Mouse (Mus musculus) left cerebral cortex, adult 18-20 months (tissue): ENCODE measurements around the gene Prkcsh. TPM values are rescaled to one million over a fixed set of nuclear protein-coding genes. Genes with fewer than 3 reads are reported as not detected.

Experiments used
- DNase-seq, 2 experiments: peaks; one replicate each; pipeline ENCODE4 v3.0.0; 2021 to 2022; ENCODE audit warnings: low spot score in 2 of 2, mixed read lengths in 1 of 2
- total RNA-seq, 2 experiments: library from RNA; stranded (reverse); gene quantifications; 2 replicates each; pipeline ENCODE4 v1.2.3; 2021

Prkcsh gene
- total RNA-seq, 2 experiments from 2014 or later: 91.4 to 95.1 TPM

DNA sequence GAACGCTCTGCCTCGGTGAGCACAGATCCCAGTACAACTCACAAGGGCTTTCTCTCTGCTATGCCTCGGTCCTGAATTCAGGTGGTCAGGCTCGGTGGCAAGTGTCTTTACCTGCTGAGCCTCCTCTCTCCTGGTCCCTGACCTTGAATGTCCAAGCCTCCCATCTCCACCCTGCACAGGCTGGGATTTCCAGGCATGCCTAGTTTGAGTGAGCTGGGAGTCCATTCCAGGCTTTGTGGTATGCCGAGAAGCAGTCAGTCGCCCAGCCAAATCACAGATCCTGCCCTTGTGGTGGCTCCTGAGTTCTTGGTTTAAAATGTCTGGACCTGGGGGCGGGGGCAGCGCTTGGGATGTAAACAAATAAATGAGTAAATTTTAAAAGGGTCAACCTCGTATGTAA lies 44.7 kb downstream of the Prkcsh start:
- DNase-seq: no peak

DNA sequence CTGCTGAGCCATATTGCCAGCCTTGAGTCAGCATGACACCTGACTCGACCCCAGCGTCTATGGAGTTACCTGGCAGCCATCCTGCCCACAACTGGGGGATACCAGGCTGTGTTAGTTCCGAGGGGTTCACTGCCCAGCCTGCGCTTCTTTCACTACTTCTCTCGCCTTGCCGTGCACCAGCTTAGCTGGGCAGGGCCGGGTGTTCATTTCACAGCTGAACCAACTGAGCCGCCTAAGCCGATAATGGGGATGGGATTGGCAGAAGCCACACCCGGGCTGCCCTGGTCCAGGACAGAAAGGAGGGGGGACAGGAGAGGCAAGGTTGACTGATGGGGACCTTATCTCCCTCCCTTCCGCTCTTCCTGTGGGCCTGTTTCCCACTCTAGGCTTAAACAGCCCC lies 46.7 kb downstream of the Prkcsh start:
- DNase-seq: no peak

DNA sequence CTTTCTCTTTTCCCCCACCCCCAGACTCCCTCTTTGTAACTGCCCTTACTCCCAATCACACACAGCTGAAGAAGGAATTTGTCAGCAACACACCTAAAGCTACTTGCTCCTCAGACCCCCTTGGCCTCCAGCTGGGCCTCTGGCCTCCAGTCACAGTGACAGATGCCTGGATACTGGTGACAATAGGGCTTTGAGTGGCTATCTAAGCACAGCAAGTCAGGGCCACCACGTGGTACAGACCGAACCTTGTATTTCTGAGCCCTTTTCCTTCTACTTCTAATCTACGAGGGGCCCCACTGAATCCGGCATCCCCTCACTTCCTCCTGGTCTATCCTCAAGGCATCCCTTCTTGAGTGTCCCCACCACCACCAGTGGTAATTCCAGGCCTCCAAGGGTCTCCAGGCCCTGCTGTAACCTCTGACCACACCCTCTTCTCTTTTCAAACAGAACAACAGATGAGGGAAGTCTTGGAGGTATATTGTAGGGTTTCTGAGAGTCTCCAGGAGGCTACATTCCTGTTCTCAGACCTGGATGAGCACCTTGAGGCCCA lies 47.2 kb downstream of the Prkcsh start:
- DNase-seq: no peak

DNA sequence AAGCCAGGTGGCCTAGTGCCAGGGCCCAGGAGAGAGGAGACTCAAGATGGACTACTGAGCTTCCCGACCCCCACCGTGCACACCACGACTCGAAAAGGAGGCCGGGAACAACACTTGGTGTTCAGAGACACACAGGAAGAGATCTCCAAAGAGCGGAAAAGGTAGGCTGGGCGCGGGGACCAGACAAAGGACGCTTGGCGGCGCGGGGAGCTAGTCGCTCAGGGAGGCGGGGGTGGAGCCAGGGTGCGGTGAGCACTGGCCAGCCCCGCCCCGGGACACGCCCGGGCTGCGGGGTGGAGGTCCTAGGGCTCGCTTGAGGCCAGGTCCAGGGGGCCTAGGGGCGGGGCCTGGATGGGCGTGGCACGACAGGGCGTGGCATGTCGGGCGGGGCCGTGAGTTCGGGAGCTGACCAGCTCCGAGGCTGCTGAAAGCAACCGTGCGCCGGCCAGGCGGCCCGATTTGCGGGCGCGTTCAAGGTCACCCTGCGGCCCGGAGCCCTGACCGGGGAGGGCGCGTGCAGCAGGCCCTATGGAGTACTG lies 47.8 kb downstream of the Prkcsh start:
- DNase-seq: peak; percentile 67 to 77

DNA sequence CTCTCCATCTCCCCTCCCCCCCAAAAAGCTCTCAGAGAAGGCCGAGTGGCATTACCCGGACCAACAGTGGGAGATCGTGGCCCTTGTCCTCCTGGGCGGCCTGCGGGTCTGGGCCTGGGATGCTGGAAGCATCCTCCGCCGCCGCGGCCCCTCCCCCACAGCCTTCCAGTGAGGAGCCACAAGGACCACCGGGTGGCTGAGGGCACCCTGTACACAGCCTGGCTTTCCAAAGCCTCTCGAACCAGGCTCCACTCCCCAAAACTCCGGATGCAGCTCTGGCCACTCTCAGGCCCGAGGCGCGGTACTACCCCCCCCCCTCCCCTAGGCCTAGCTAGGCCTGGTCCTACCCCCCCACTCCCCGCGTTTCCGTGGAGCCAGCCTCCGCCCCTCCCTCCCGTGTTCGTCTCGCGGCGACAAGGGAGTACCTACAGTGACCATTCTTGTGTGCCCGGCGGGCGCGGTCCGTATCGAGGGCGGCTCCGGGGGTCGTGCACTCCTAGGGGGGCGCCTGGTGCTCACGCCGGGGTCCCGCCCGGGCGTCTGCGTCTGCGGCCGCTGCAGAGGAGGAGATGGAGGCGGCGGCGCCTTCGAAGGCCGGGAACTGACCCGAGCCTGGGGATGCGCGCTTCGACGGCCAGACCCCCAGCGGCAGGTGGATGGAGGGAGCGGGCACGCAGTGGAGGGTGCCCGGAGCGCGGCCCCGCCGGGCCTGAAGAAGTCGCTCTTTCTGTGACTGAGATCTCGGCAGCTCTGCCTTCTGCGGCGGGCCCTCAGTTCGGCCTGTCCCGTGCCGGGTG lies 48.8 kb downstream of the Prkcsh start:
- peak; percentile 48 to 49 for DNase-seq

DNA sequence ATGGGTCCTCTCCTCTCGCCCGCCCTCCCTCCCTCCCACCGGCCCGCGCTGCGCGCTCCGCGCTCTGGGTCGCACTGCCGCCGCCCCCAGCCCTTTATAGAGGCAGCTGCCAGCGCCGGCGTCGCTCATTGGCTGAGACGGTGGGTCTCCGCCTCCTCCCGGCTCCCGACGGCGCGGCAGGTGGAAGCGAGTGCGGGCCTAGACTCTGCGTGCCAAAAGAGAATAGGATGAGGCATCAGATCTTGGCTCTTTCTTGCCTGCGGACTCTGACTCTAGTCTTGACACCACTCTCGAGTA lies 49.3 kb downstream of the Prkcsh start, which contains the start of gene Elavl3:
Gene Elavl3 (minus strand): TSS at position 66 of the 297 bp plus-strand sequence.
- DNase-seq: peak; percentile 84 to 88

DNA sequence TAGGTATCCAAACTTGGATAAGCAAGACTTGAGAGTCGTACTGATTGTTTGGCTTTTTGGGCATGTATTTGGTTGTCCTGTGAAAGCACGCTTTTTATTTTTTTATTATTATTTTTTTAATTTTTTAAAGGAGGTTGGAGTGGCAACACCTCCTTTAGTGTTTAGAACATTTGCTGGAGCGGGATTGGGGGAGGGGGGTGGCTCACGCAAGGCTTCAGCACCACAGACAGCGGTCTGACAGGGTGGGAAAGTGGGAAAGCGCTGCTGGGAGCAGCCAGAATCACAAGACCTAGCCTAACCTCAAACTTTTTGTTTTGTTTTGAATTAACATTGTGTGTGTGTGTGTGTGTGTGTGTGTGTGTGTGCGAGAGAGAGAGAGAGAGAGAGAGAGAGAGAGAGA lies 51.1 kb downstream of the Prkcsh start:
- DNase-seq: no peak

DNA sequence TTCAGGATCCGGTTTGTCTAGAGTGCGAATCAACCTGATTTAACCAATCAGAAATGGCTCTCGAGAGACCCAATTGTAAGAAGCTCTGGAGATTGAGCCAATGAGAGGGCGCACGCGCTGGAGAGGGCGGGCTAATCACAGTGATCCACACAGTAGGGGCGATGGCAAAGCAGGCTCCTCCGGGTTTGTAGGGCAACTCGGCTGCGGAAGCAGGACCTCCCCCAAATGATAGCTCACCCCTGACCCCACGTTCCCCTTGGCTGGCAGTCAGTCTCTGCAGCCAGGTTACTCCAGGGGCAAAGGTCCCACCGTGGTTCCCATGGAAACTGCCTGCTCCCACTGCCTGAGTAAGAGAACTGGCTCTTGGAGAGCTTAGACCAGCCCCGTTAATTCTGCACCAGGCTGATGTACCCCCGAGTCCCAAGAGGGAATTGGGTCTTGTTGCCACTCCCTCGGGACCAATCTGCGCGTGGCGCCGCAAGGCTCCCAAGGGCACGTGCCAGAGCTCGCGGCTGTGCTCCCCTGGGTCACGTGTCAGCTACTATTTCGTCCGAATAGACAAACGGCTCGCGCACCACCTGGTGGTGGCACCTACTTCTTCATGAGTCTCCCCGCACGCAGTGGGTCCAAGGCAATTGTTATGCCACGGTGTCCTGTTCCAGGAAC lies 51.9 kb downstream of the Prkcsh start:
- DNase-seq: peak; percentile 73 to 77

DNA sequence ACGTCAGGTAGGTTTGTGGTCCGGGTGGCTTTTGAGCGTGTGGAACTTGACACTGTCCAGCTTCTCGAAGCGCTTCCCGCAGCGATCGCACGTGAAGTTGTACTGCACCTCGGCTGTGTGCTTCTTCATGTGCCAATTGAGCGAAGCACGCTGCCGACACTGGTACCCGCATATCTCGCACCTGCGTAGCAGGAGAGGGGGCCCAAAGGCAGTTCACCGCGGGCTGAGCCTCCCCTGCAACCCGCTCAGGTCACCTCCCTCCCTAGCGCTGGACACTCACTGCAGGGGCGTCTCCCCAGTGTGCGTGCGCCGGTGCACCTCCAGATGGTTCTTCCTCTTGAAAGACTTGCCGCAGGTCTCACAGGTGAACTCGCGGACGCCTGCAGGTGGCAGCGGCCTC lies 53.1 kb downstream of the Prkcsh start:
- DNase-seq: no peak

DNA sequence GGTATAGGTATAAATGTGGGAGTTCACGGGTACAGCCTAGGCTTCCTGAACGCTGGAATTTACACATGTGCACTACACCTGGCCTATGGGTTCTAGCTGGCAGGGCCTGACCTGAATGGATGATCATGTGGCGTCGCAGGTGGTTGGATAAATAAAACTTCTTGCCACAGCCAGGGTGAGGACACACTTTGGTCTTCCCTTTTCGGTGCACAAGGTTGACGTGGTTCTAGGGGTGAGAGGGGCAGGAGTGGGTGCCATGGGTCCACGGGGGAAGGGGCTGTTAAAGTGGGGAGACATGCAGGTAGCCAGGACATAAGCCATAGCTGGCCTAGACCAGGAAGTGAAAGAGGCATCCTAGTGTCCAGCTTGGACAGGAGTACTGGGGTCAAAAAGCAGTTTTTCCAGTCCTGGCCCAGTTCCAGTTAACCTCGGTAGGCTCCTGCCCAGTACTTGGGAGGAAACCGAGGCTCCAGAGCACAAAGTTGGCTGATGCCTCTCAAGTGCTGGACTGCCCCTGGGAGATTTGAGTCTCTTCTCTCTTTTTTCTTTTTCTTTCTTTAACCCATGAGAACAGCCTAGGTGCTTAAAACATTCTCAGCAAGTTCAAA lies 53.8 kb downstream of the Prkcsh start:
- DNase-seq: no peak

DNA sequence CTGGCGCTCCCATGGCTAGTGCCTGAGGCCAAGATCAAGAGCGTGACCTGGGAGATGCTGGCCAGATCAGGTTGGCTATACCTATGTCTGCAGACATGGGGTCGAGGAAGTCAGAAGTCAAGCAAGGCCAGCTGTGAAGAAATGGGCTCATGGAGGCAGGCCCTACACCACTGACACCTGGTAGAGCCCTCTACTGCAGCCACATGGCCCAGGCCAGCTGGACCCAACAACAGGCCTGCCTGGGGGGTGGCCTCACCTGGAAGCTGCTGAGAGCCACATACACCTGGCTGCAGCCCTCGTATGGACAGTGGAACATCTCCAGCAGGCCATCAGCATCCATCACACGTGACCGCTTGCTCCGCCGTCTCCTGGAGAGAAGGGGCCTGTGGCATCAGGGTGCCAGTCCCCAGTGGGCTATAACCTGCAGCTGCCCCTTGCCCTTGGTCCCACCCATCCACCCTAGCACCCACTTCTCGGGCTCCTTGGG lies 54.5 kb downstream of the Prkcsh start:
- no peak for DNase-seq

DNA sequence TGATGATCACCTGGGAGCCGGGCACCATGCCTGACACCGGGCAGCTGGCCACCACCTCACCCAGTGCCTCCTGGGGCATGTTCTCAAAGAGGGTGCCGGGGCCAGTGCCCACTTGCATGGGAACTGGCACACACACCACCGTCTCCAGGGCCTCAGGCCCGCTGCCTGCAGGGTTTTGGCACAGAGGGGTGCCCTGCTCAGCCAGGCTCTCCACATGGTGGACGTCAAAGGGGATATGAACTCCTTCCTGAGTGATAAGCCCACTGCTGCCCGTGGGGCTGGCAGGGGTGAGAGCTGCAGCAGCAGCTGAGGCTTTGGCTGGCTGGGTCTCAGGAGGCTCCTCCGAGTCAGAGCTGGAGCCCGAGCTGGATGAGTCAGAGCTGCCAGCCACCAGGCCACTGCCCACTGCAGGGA lies 55.4 kb downstream of the Prkcsh start:
- no peak for DNase-seq

DNA sequence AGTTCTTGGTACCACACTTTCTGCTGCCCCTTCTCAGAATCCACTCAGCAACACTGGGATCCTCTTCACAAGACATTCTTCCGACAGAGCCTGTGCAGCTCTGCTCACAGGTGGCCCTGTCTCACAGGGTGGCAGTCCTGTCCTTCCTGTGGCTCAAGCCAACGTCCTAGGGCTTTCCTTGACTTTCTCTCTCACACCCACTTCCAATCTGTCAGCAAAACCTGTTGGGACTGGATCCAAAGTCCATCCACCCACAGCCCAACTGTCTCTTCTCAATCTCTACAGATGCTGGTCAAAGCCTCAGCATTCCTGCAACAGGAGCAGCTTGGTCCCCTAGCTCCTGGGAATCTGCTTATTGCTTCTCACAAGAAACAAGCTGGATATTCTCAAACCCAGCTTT lies 58.7 kb downstream of the Prkcsh start:
- peak; percentile 65 to 82 for DNase-seq

Other genes starting within 250 kb of the Prkcsh start
- gene Spc24, start 242.5 kb upstream of the Prkcsh start, total RNA-seq: 1 to 10 TPM; 3.1 to 5.0 TPM
- 1 to 10 TPM; 8.4 to 9.1 TPM for gene Kank2, start 204.1 kb upstream of the Prkcsh start, total RNA-seq
- not detected for gene Angptl8, start 167.3 kb upstream of the Prkcsh start, total RNA-seq
- gene Dock6, start 150.2 kb upstream of the Prkcsh start, total RNA-seq: 10 to 100 TPM; 12.7 to 18.2 TPM
- 10 to 100 TPM; 13.8 to 14.0 TPM for gene Rab3d, start 84.6 kb upstream of the Prkcsh start, total RNA-seq
- 10 to 100 TPM; 18.3 to 18.8 TPM for gene Ccdc159, start 75.3 kb upstream of the Prkcsh start, total RNA-seq
- 10 to 100 TPM; 33.5 to 39.8 TPM for gene Tmem205, start 75.2 kb upstream of the Prkcsh start, total RNA-seq
- 100 to 1,000 TPM; 171 to 178 TPM for gene Plppr2, start 65.8 kb upstream of the Prkcsh start, total RNA-seq
- 10 to 100 TPM; 13.1 to 14.1 TPM for gene Swsap1, start 47.1 kb upstream of the Prkcsh start, total RNA-seq
- gene Epor, start 39.3 kb upstream of the Prkcsh start, total RNA-seq: 10 to 100 TPM; 10.7 to 12.9 TPM
- 1 to 10 TPM; 3.7 to 4.0 TPM for gene Rgl3, start 13.4 kb upstream of the Prkcsh start, total RNA-seq
- gene Ccdc151, start 172 bp upstream of the Prkcsh start, total RNA-seq: 1 to 10 TPM; 8.1 TPM
- gene Elavl3, start 49.2 kb downstream of the Prkcsh start, total RNA-seq: 100 to 1,000 TPM; 144 TPM
- 1 to 10 TPM; 1.4 to 3.8 TPM for gene Gm49318, start 68.5 kb downstream of the Prkcsh start, total RNA-seq
- 10 to 100 TPM; 19.8 to 21.1 TPM for gene Zfp653, start 68.6 kb downstream of the Prkcsh start, total RNA-seq
- 10 to 100 TPM; 43.0 to 49.9 TPM for gene Ecsit, start 82.6 kb downstream of the Prkcsh start, total RNA-seq
- gene Cnn1, start 96.4 kb downstream of the Prkcsh start, total RNA-seq: under 1 TPM; 0.56 to 0.87 TPM
- 10 to 100 TPM; 64.7 to 65.0 TPM for gene Elof1, start 114.4 kb downstream of the Prkcsh start, total RNA-seq
- under 1 TPM; 0.59 to 0.63 TPM for gene Acp5, start 132.9 kb downstream of the Prkcsh start, total RNA-seq
- 10 to 100 TPM; 39.8 to 40.6 TPM for gene Pigyl, start 154.0 kb downstream of the Prkcsh start, total RNA-seq
- gene Zfp872, start 185.3 kb downstream of the Prkcsh start, total RNA-seq: not detected
- 10 to 100 TPM; 20.4 to 21.0 TPM for gene Zfp809, start 222.9 kb downstream of the Prkcsh start, total RNA-seq